Mouse (Mus musculus): ENCODE results near the gene Batf3. TPM values are rescaled to one million over a fixed set of nuclear protein-coding genes. Genes with fewer than 3 reads are reported as not detected.

The Batf3 gene
- polyA plus RNA-seq, 1 experiment from 2014 or later = 9.0 TPM

GRCm38 (mm10) chr1:191083230-191083629 lies 14.4 kb upstream of the Batf3 start:
- no peak; the same call in 1 of the 2 replicates for ATAC-seq
- peaks cover 2% of the 10 kb centered on the region; the same call in 1 of the 2 replicates for H3K4me1 ChIP-seq (ENCODE audit: control insufficient read depth, insufficient read depth, low read length)
- no peak overlapping the region for H3K4me3 ChIP-seq (ENCODE audit: low read length)
- peaks cover 6% of the 10 kb centered on the region; the same call in 1 of the 2 replicates for H3K36me3 ChIP-seq (ENCODE audit: control insufficient read depth, insufficient read depth, low read length)
- H3K9ac ChIP-seq (ENCODE audit: low read depth, low read length) = no peak overlapping the region
- no peak overlapping the region for H3K4me2 ChIP-seq (ENCODE audit: low read depth, low read length)
- no peaks in the 10 kb centered on the region for H3K9me3 ChIP-seq (ENCODE audit: control insufficient read depth, low read length)
- H3K27me3 ChIP-seq (replicated peaks; ENCODE audit: control insufficient read depth, insufficient read depth, low read length) = no peaks in the 10 kb centered on the region
- H3K27ac ChIP-seq (ENCODE audit: low read length) = no peak overlapping the region
- WGBS = 74% methylated on average over 8 of the region's 8 CpGs

GRCm38 (mm10) chr1:191084951-191085559 lies 12.6 kb upstream of the Batf3 start:
- WGBS = 73% methylated on average over 5 of the region's 5 CpGs
- Histone ChIP-seq H3K27me3 (replicated peaks; ENCODE audit: control insufficient read depth, insufficient read depth, low read length) (no peaks in the 10 kb centered on the region), H3K4me3 (ENCODE audit: low read length) (no peak overlapping the region), H3K36me3 (ENCODE audit: control insufficient read depth, insufficient read depth, low read length) (peaks cover 6% of the 10 kb centered on the region; the same call in 1 of the 2 replicates), H3K4me2 (ENCODE audit: low read depth, low read length) (no peak overlapping the region), H3K9me3 (ENCODE audit: control insufficient read depth, low read length) (no peaks in the 10 kb centered on the region), H3K27ac (ENCODE audit: low read length) (no peak overlapping the region), H3K4me1 (ENCODE audit: control insufficient read depth, insufficient read depth, low read length) (peaks cover 2% of the 10 kb centered on the region; the same call in 1 of the 2 replicates), H3K9ac (ENCODE audit: low read depth, low read length) (no peak overlapping the region)
- ATAC-seq = no peak

DNA sequence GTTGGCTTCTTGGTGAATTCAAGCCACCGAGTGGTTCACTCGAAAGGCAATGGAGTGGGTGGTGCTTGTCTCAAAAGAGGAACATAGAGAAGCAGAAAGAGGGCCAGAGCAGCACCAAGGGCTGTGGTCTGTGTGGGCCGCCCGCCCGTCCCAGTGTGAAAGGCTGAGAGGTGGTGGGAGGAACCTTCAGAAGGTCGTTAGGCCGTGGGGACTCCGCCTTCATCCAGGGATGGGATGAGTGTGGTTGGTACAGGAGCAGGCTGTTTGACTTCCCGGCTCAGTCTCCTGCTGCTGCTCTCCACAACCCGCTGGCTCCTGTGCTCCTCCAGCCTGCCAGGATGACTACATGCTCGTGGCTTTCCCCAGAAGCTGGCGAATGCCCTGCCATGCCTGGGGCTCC lies 12.1 kb upstream of the Batf3 start:
- WGBS = 83% methylated on average over 12 of the region's 12 CpGs

DNA sequence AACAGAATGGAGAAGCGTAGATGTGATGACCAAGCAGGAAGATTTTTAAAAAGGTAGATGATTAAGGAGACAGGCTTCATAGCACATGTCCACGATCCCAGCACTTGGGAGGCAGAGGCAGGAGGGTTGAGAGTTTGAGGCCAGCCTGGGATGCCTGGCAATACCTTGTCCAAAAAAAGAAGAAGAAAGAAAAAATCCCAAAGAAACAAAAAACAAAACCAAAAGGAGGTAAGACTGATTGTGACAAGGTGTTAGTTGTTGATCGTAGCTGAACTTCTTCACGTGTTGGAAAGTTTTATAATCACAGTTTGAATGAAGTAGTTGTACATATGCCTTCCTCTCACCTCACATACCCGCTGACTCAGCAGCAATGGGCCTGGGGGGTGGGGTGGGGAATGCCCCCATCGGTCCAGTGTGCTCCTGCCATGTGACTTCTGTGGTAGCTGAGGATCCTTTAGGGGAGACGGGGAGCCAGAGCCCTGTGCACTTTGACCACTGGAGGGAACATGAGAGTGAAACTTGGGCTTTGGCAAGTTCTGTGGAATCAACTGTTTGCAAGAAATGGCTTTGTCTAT lies 11.3 kb upstream of the Batf3 start:
- H3K9ac ChIP-seq (ENCODE audit: low read depth, low read length) = no peak overlapping the region
- peaks cover 2% of the 10 kb centered on the region; the same call in 1 of the 2 replicates for H3K4me1 ChIP-seq (ENCODE audit: control insufficient read depth, insufficient read depth, low read length)
- no peaks in the 10 kb centered on the region for H3K9me3 ChIP-seq (ENCODE audit: control insufficient read depth, low read length)
- H3K4me3 ChIP-seq (ENCODE audit: low read length) = no peak overlapping the region
- WGBS = 82% methylated on average over 7 of the region's 7 CpGs
- H3K36me3 ChIP-seq (ENCODE audit: control insufficient read depth, insufficient read depth, low read length) = 0 out of 2 replicates have a peak, but pooled peaks cover 6% of the 10 kb centered on the region
- no peaks in the 10 kb centered on the region for H3K27me3 ChIP-seq (replicated peaks; ENCODE audit: control insufficient read depth, insufficient read depth, low read length)
- no peak overlapping the region for H3K4me2 ChIP-seq (ENCODE audit: low read depth, low read length)
- ATAC-seq = no peak
- no peak overlapping the region for H3K27ac ChIP-seq (ENCODE audit: low read length)

More for the DNA sequence above, 12.1 kb upstream of the Batf3 start:
- Histone ChIP-seq H3K9ac (ENCODE audit: low read depth, low read length) (no peak overlapping the region), H3K4me2 (ENCODE audit: low read depth, low read length) (no peak overlapping the region), H3K27ac (ENCODE audit: low read length) (no peak overlapping the region), H3K4me1 (ENCODE audit: control insufficient read depth, insufficient read depth, low read length) (peaks cover 2% of the 10 kb centered on the region; the same call in 1 of the 2 replicates), H3K27me3 (replicated peaks; ENCODE audit: control insufficient read depth, insufficient read depth, low read length) (no peaks in the 10 kb centered on the region), H3K36me3 (ENCODE audit: control insufficient read depth, insufficient read depth, low read length) (peaks cover 6% of the 10 kb centered on the region; the same call in 1 of the 2 replicates), H3K9me3 (ENCODE audit: control insufficient read depth, low read length) (no peaks in the 10 kb centered on the region), H3K4me3 (ENCODE audit: low read length) (no peak overlapping the region)
- ATAC-seq = no peak

- no peak overlapping the region for H3K4me2 ChIP-seq (ENCODE audit: low read depth, low read length)
- no peak overlapping the region; the same call in 1 of the 2 replicates for H3K27ac ChIP-seq (ENCODE audit: low read length)
- 73% methylated on average over 8 of the region's 8 CpGs for WGBS
- H3K4me1 ChIP-seq (ENCODE audit: control insufficient read depth, insufficient read depth, low read length) = peaks cover 2% of the 10 kb centered on the region; the same call in 1 of the 2 replicates
- H3K9me3 ChIP-seq (ENCODE audit: control insufficient read depth, low read length) = no peaks in the 10 kb centered on the region
- no peak overlapping the region for H3K4me3 ChIP-seq (ENCODE audit: low read length)
- H3K36me3 ChIP-seq (ENCODE audit: control insufficient read depth, insufficient read depth, low read length) = 0 out of 2 replicates have a peak, but pooled peaks cover 5% of the 10 kb centered on the region
- H3K27me3 ChIP-seq (replicated peaks; ENCODE audit: control insufficient read depth, insufficient read depth, low read length) = no peaks in the 10 kb centered on the region
- no peak overlapping the region for H3K9ac ChIP-seq (ENCODE audit: low read depth, low read length)
- ATAC-seq = no peak
Measured at GRCm38 (mm10) chr1:191086960-191087359, 10.7 kb upstream of the Batf3 start.

DNA sequence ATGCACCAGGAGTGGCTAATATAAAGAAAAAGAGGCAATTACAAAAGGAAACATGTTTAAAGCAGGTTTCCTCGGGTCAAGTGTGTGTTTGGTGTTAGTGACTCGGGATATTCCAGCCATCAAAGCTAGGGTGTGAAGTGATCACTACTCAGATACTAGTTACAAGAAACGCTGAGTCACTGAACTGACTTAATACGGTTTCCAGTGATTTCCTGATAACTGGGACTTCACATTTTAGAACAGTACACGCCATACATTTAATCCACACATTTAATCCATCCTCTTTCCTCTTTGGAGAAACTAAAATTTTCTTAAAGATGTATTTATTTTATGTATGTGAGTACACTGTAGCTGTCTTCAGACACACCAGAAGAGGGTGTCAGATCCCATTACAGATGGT lies 9.7 kb upstream of the Batf3 start:
- no peak overlapping the region for H3K27ac ChIP-seq (ENCODE audit: low read length)
- H3K36me3 ChIP-seq (ENCODE audit: control insufficient read depth, insufficient read depth, low read length) = no peaks in the 10 kb centered on the region
- no peak overlapping the region for H3K4me2 ChIP-seq (ENCODE audit: low read depth, low read length)
- H3K4me1 ChIP-seq (ENCODE audit: control insufficient read depth, insufficient read depth, low read length) = peaks cover 2% of the 10 kb centered on the region; the same call in 1 of the 2 replicates
- WGBS = 79% methylated on average over 5 of the region's 5 CpGs
- no peak for ATAC-seq
- no peaks in the 10 kb centered on the region for H3K27me3 ChIP-seq (replicated peaks; ENCODE audit: control insufficient read depth, insufficient read depth, low read length)
- H3K4me3 ChIP-seq (ENCODE audit: low read length) = no peak overlapping the region
- H3K9me3 ChIP-seq (ENCODE audit: control insufficient read depth, low read length) = no peaks in the 10 kb centered on the region
- H3K9ac ChIP-seq (ENCODE audit: low read depth, low read length) = no peak overlapping the region

GRCm38 (mm10) chr1:191089355-191089754 lies 8.3 kb upstream of the Batf3 start:
- no peak overlapping the region for H3K4me2 ChIP-seq (ENCODE audit: low read depth, low read length)
- H3K4me1 ChIP-seq (ENCODE audit: control insufficient read depth, insufficient read depth, low read length) = peaks cover 2% of the 10 kb centered on the region; the same call in 1 of the 2 replicates
- H3K9ac ChIP-seq (ENCODE audit: low read depth, low read length) = no peak overlapping the region
- H3K27me3 ChIP-seq (replicated peaks; ENCODE audit: control insufficient read depth, insufficient read depth, low read length) = no peaks in the 10 kb centered on the region
- no peak overlapping the region for H3K4me3 ChIP-seq (ENCODE audit: low read length)
- WGBS = 64% methylated on average over 6 of the region's 6 CpGs
- peak; percentile 34; the same call in 1 of the 2 replicates for ATAC-seq
- no peaks in the 10 kb centered on the region for H3K36me3 ChIP-seq (ENCODE audit: control insufficient read depth, insufficient read depth, low read length)
- no peaks in the 10 kb centered on the region for H3K9me3 ChIP-seq (ENCODE audit: control insufficient read depth, low read length)
- H3K27ac ChIP-seq (ENCODE audit: low read length) = no peak overlapping the region

- no peaks in the 10 kb centered on the region for H3K9me3 ChIP-seq (ENCODE audit: control insufficient read depth, low read length)
- no peaks in the 10 kb centered on the region for H3K27me3 ChIP-seq (replicated peaks; ENCODE audit: control insufficient read depth, insufficient read depth, low read length)
- H3K27ac ChIP-seq (ENCODE audit: low read length) = no peak overlapping the region
- H3K36me3 ChIP-seq (ENCODE audit: control insufficient read depth, insufficient read depth, low read length) = no peaks in the 10 kb centered on the region
- no peak for ATAC-seq
- WGBS = 77% methylated on average over 8 of the region's 8 CpGs
- H3K4me1 ChIP-seq (ENCODE audit: control insufficient read depth, insufficient read depth, low read length) = peaks cover 8% of the 10 kb centered on the region
- H3K9ac ChIP-seq (ENCODE audit: low read depth, low read length) = no peak overlapping the region
- H3K4me3 ChIP-seq (ENCODE audit: low read length) = no peak overlapping the region
- H3K4me2 ChIP-seq (ENCODE audit: low read depth, low read length) = no peak overlapping the region
Measured at GRCm38 (mm10) chr1:191092050-191092449, 5.6 kb upstream of the Batf3 start.

DNA sequence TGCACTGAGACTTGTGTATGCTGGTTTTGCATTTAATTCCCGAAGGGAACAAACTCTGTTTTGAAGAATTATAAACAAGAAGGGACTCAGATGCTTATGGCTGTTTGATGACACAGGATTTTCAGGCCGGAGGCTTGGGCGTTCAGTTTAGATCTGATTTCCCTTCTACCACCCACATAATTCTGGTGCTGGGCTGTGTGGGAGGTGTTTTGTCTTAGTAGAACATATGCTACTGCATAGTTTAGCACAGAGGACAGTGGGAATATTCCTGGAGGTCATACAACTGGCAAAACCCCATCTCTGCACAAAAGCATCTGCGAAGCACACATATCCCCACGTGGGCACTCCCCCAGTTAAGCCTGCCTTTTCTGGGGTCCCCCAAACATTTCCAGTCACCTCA lies 4.1 kb upstream of the Batf3 start:
- Histone ChIP-seq H3K27me3 (replicated peaks; ENCODE audit: control insufficient read depth, insufficient read depth, low read length) (no peaks in the 10 kb centered on the region), H3K9ac (ENCODE audit: low read depth, low read length) (no peak overlapping the region), H3K27ac (ENCODE audit: low read length) (peak overlapping the region; percentile 18; the same call in 1 of the 2 replicates), H3K4me3 (ENCODE audit: low read length) (no peak overlapping the region), H3K36me3 (ENCODE audit: control insufficient read depth, insufficient read depth, low read length) (no peaks in the 10 kb centered on the region), H3K9me3 (ENCODE audit: control insufficient read depth, low read length) (no peaks in the 10 kb centered on the region), H3K4me1 (ENCODE audit: control insufficient read depth, insufficient read depth, low read length) (peaks cover 15% of the 10 kb centered on the region), H3K4me2 (ENCODE audit: low read depth, low read length) (no peak overlapping the region)
- 62% methylated on average over 5 of the region's 5 CpGs for WGBS
- no peak for ATAC-seq

All from intestine, embryonic 16.5 days (tissue).